Mouse (Mus musculus): ENCODE results near the gene Dph2. TPM values are rescaled to one million over a fixed set of nuclear protein-coding genes. Genes with fewer than 3 reads are reported as not detected.
A peak's percentile ranks its signal among the peaks of the same experiment; 100 is the strongest.

The Dph2 gene
- polyA plus RNA-seq, 1 experiment: 16.6 TPM

GRCm38 (mm10) chr4:117926545-117927482 lies 35.0 kb upstream of the Dph2 start:
- peak; percentile 49; the same call in 1 of the 2 replicates for TF ChIP-seq CTCF (IDR thresholded peaks at IDR 0.05; ENCODE audit: borderline replicate concordance, insufficient read depth, low read depth, low read length)
- no peak for TF ChIP-seq POLR2A (IDR thresholded peaks at IDR 0.05; ENCODE audit: borderline replicate concordance, insufficient read depth, low read length)
- Histone ChIP-seq H3K27ac (ENCODE audit: insufficient read depth, low read length) (no peak overlapping the region), H3K4me3 (replicated peaks; ENCODE audit: insufficient read depth, low read depth, low read length) (peak overlapping the region; percentile 55), H3K27me3 (ENCODE audit: control insufficient read depth, insufficient read depth, low read length) (no peaks in the 10 kb centered on the region; the same call in 1 of the 2 replicates), H3K4me1 (ENCODE audit: control insufficient read depth, insufficient read depth, low read length) (peaks cover 6% of the 10 kb centered on the region; the same call in 1 of the 2 replicates)
- WGBS: 1% methylated on average over 71 of the region's 71 CpGs
- peak; percentile 52 to 64 for DNase-seq

- 73% methylated on average over 4 of the region's 6 CpGs for WGBS
- no peak for DNase-seq
- Histone ChIP-seq H3K27me3 (ENCODE audit: control insufficient read depth, insufficient read depth, low read length) (no peaks in the 10 kb centered on the region; the same call in 1 of the 2 replicates), H3K4me3 (replicated peaks; ENCODE audit: insufficient read depth, low read depth, low read length) (no peak overlapping the region), H3K27ac (ENCODE audit: insufficient read depth, low read length) (no peak overlapping the region), H3K4me1 (ENCODE audit: control insufficient read depth, insufficient read depth, low read length) (peaks cover 6% of the 10 kb centered on the region; the same call in 1 of the 2 replicates)
- no peak for TF ChIP-seq CTCF (IDR thresholded peaks at IDR 0.05; ENCODE audit: borderline replicate concordance, insufficient read depth, low read depth, low read length)
- TF ChIP-seq POLR2A (IDR thresholded peaks at IDR 0.05; ENCODE audit: borderline replicate concordance, insufficient read depth, low read length): no peak
Measured at GRCm38 (mm10) chr4:117924916-117925315, 33.1 kb upstream of the Dph2 start.

GRCm38 (mm10) chr4:117923450-117923849 lies 31.6 kb upstream of the Dph2 start:
- no peak overlapping the region for H3K4me3 ChIP-seq (replicated peaks; ENCODE audit: insufficient read depth, low read depth, low read length)
- no peaks in the 10 kb centered on the region for H3K27me3 ChIP-seq (ENCODE audit: control insufficient read depth, insufficient read depth, low read length)
- no peak overlapping the region for H3K27ac ChIP-seq (ENCODE audit: insufficient read depth, low read length)
- DNase-seq: no peak
- TF ChIP-seq POLR2A (IDR thresholded peaks at IDR 0.05; ENCODE audit: borderline replicate concordance, insufficient read depth, low read length) (no peak), CTCF (IDR thresholded peaks at IDR 0.05; ENCODE audit: borderline replicate concordance, insufficient read depth, low read depth, low read length) (no peak)
- no peaks in the 10 kb centered on the region for H3K4me1 ChIP-seq (ENCODE audit: control insufficient read depth, insufficient read depth, low read length)
- WGBS: 28% methylated on average over 2 of the region's 2 CpGs

- 93% methylated on average over 2 of the region's 2 CpGs for WGBS
- no peak for DNase-seq
- H3K27me3 ChIP-seq (ENCODE audit: control insufficient read depth, insufficient read depth, low read length): no peaks in the 10 kb centered on the region
- no peak overlapping the region for H3K4me3 ChIP-seq (replicated peaks; ENCODE audit: insufficient read depth, low read depth, low read length)
- H3K27ac ChIP-seq (ENCODE audit: insufficient read depth, low read length): no peak overlapping the region
- no peaks in the 10 kb centered on the region for H3K4me1 ChIP-seq (ENCODE audit: control insufficient read depth, insufficient read depth, low read length)
- no peak for TF ChIP-seq POLR2A (IDR thresholded peaks at IDR 0.05; ENCODE audit: borderline replicate concordance, insufficient read depth, low read length)
- no peak for TF ChIP-seq CTCF (IDR thresholded peaks at IDR 0.05; ENCODE audit: borderline replicate concordance, insufficient read depth, low read depth, low read length)
Measured at GRCm38 (mm10) chr4:117921358-117921757, 29.5 kb upstream of the Dph2 start.

- H3K27ac ChIP-seq (ENCODE audit: insufficient read depth, low read length): no peak overlapping the region
- no peak overlapping the region for H3K4me3 ChIP-seq (replicated peaks; ENCODE audit: insufficient read depth, low read depth, low read length)
- H3K4me1 ChIP-seq (ENCODE audit: control insufficient read depth, insufficient read depth, low read length): no peaks in the 10 kb centered on the region
- WGBS: 82% methylated on average over 5 of the region's 5 CpGs
- no peaks in the 10 kb centered on the region for H3K27me3 ChIP-seq (ENCODE audit: control insufficient read depth, insufficient read depth, low read length)
- TF ChIP-seq CTCF (IDR thresholded peaks at IDR 0.05; ENCODE audit: borderline replicate concordance, insufficient read depth, low read depth, low read length): no peak
- TF ChIP-seq POLR2A (IDR thresholded peaks at IDR 0.05; ENCODE audit: borderline replicate concordance, insufficient read depth, low read length): no peak
- no peak for DNase-seq
Measured at GRCm38 (mm10) chr4:117918762-117919161, 26.9 kb upstream of the Dph2 start.

- 32% methylated on average over 3 of the region's 3 CpGs for WGBS
Measured at GRCm38 (mm10) chr4:117918261-117918660, 26.4 kb upstream of the Dph2 start.

GRCm38 (mm10) chr4:117917847-117918246 lies 26.0 kb upstream of the Dph2 start:
- WGBS: 94% methylated on average over 4 of the region's 4 CpGs
- Histone ChIP-seq H3K4me1 (ENCODE audit: control insufficient read depth, insufficient read depth, low read length) (no peaks in the 10 kb centered on the region), H3K27ac (ENCODE audit: insufficient read depth, low read length) (no peak overlapping the region), H3K27me3 (ENCODE audit: control insufficient read depth, insufficient read depth, low read length) (no peaks in the 10 kb centered on the region), H3K4me3 (replicated peaks; ENCODE audit: insufficient read depth, low read depth, low read length) (no peak overlapping the region)
- no peak for DNase-seq
- TF ChIP-seq POLR2A (IDR thresholded peaks at IDR 0.05; ENCODE audit: borderline replicate concordance, insufficient read depth, low read length) (no peak), CTCF (IDR thresholded peaks at IDR 0.05; ENCODE audit: borderline replicate concordance, insufficient read depth, low read depth, low read length) (no peak)

More at GRCm38 (mm10) chr4:117918261-117918660, 26.4 kb upstream of the Dph2 start:
- no peaks in the 10 kb centered on the region for H3K27me3 ChIP-seq (ENCODE audit: control insufficient read depth, insufficient read depth, low read length)
- no peak overlapping the region for H3K4me3 ChIP-seq (replicated peaks; ENCODE audit: insufficient read depth, low read depth, low read length)
- no peak for DNase-seq
- TF ChIP-seq POLR2A (IDR thresholded peaks at IDR 0.05; ENCODE audit: borderline replicate concordance, insufficient read depth, low read length): no peak
- no peak for TF ChIP-seq CTCF (IDR thresholded peaks at IDR 0.05; ENCODE audit: borderline replicate concordance, insufficient read depth, low read depth, low read length)
- no peak overlapping the region for H3K27ac ChIP-seq (ENCODE audit: insufficient read depth, low read length)
- no peaks in the 10 kb centered on the region for H3K4me1 ChIP-seq (ENCODE audit: control insufficient read depth, insufficient read depth, low read length)

GRCm38 (mm10) chr4:117917402-117917801 lies 25.6 kb upstream of the Dph2 start:
- Histone ChIP-seq H3K4me3 (replicated peaks; ENCODE audit: insufficient read depth, low read depth, low read length) (no peak overlapping the region), H3K27me3 (ENCODE audit: control insufficient read depth, insufficient read depth, low read length) (no peaks in the 10 kb centered on the region), H3K27ac (ENCODE audit: insufficient read depth, low read length) (no peak overlapping the region), H3K4me1 (ENCODE audit: control insufficient read depth, insufficient read depth, low read length) (no peaks in the 10 kb centered on the region; the same call in 1 of the 2 replicates)
- TF ChIP-seq POLR2A (IDR thresholded peaks at IDR 0.05; ENCODE audit: borderline replicate concordance, insufficient read depth, low read length) (no peak), CTCF (IDR thresholded peaks at IDR 0.05; ENCODE audit: borderline replicate concordance, insufficient read depth, low read depth, low read length) (no peak)
- WGBS: 90% methylated on average over 4 of the region's 4 CpGs
- no peak for DNase-seq
